Mouse (Mus musculus) CH12.LX (cell line): ENCODE measurements at regions not wholly inside any gene's neighbourhood (a gene's known extent, or its start where the extent isn't known, plus 50 kb on each side); places are given as distances from the start of the nearest gene placed in this dataset.

Experiments
- DNase-seq: peaks from one replicate; pipeline ENCODE4 v3.0.0-alpha.2; 2013; ENCODE audit errors: extremely low read depth
- H3K27ac ChIP-seq: 2 replicates; pipeline ENCODE4 v1.5.1; 2012; ENCODE audit warnings: low read depth, mild to moderate bottlenecking, control low read depth, moderate library complexity; ENCODE audit not compliant: insufficient read depth
- H3K27me3 ChIP-seq: replicated peaks from 2 replicates; pipeline ENCODE3; 2012; ENCODE audit warnings: inconsistent platforms
- H3K36me3 ChIP-seq, 2 experiments: replicated peaks in 1 of 2; 2 replicates each; pipeline versions ENCODE3 to v1.6.1; 2012; ENCODE audit warnings: inconsistent platforms in 1 of 2, low read length in 1 of 2, mild to moderate bottlenecking in 1 of 2, mixed read lengths in 1 of 2, moderate library complexity in 1 of 2; ENCODE audit not compliant: control insufficient read depth in 1 of 2, insufficient read depth in 1 of 2
- H3K4me1 ChIP-seq, 2 experiments: 2 replicates each; pipeline ENCODE4 v1.6.1; 2012; ENCODE audit warnings: inconsistent platforms in 1 of 2, moderate library complexity in 1 of 2; ENCODE audit not compliant: insufficient read depth in 2 of 2, control insufficient read depth in 1 of 2
- H3K4me2 ChIP-seq: 2 replicates; pipeline ENCODE4 v1.6.1; 2012; ENCODE audit warnings: low read depth, mild to moderate bottlenecking, control low read depth; ENCODE audit not compliant: poor library complexity, insufficient read depth, severe bottlenecking
- H3K4me3 ChIP-seq, 3 experiments: fragments of 150-350 bp in 1 of 3; sonication (generic) in 1 of 3; replicated peaks in 1 of 3; 2 replicates each; pipeline versions ENCODE3 to v1.5.1; 2011 to 2012; ENCODE audit warnings: low read depth in 2 of 3, low read length in 2 of 3, mild to moderate bottlenecking in 2 of 3, moderate library complexity in 2 of 3, control low read depth in 1 of 3, improper control_type of control experiment in 1 of 3, inconsistent platforms in 1 of 3, mixed read lengths in 1 of 3; ENCODE audit not compliant: poor library complexity in 1 of 3
- H3K79me2 ChIP-seq: replicated peaks from 2 replicates; pipeline ENCODE4 v1.6.1; 2012; ENCODE audit warnings: mild to moderate bottlenecking, moderate library complexity; ENCODE audit not compliant: control insufficient read depth, poor library complexity, insufficient read depth, severe bottlenecking; ENCODE audit errors: extremely low read depth
- H3K9ac ChIP-seq: 2 replicates; pipeline ENCODE4 v1.6.1; 2012; ENCODE audit warnings: low read depth, mild to moderate bottlenecking, control low read depth, moderate library complexity; ENCODE audit not compliant: insufficient read depth
- H3K9me3 ChIP-seq: replicated peaks from 2 replicates; pipeline ENCODE3; 2012; ENCODE audit warnings: low read length, inconsistent platforms, mixed read lengths
- CHD1 ChIP-seq: IDR thresholded peaks from 2 replicates; pipeline ENCODE4 v1.6.1; 2012; ENCODE audit warnings: low read depth, low read length, improper control_type of control experiment, inconsistent platforms
- ELF1 ChIP-seq: IDR thresholded peaks from 2 replicates; pipeline ENCODE4 v1.6.1; 2014; ENCODE audit warnings: low read depth, mild to moderate bottlenecking, inconsistent platforms, low read length, improper control_type of control experiment
- IRF4 ChIP-seq: IDR thresholded peaks from 2 replicates; pipeline ENCODE4 v1.6.1; 2014; ENCODE audit warnings: low read depth, mild to moderate bottlenecking, inconsistent platforms, low read length, improper control_type of control experiment
- JUN ChIP-seq: IDR thresholded peaks from 2 replicates; pipeline ENCODE4 v1.6.1; 2011; ENCODE audit warnings: low read depth, mild to moderate bottlenecking, low read length, improper control_type of control experiment, moderate library complexity; ENCODE audit not compliant: insufficient read depth
- KAT2A ChIP-seq: IDR thresholded peaks from 2 replicates; pipeline ENCODE4 v1.6.1; 2012; ENCODE audit warnings: low read length, improper control_type of control experiment, inconsistent platforms; ENCODE audit not compliant: insufficient replicate concordance
- MAX ChIP-seq: IDR thresholded peaks from 2 replicates; pipeline ENCODE4 v1.6.1; 2011; ENCODE audit warnings: low read length, improper control_type of control experiment
- MYC ChIP-seq: IDR thresholded peaks from 2 replicates; pipeline ENCODE4 v1.6.1; 2011; ENCODE audit warnings: low read depth, mild to moderate bottlenecking, improper control_type of control experiment, low read length
- NRF1 ChIP-seq: IDR thresholded peaks from 2 replicates; pipeline ENCODE4 v1.6.1; 2014; ENCODE audit warnings: low read depth, mild to moderate bottlenecking, inconsistent platforms, low read length, improper control_type of control experiment, moderate library complexity
- POLR2A ChIP-seq: IDR thresholded peaks from 2 replicates; pipeline ENCODE4 v1.6.1; 2011; ENCODE audit warnings: low read depth, mild to moderate bottlenecking, improper control_type of control experiment, low read length
- SIN3A ChIP-seq: IDR thresholded peaks from 2 replicates; pipeline ENCODE4 v1.6.1; 2012; ENCODE audit warnings: low read length, improper control_type of control experiment, inconsistent platforms
- SMC3 ChIP-seq: IDR thresholded peaks from 2 replicates; pipeline ENCODE4 v1.6.1; 2011; ENCODE audit warnings: low read depth, low read length, improper control_type of control experiment
- USF1 ChIP-seq: IDR thresholded peaks from 2 replicates; pipeline ENCODE4 v1.6.1; 2014; ENCODE audit warnings: low read depth, mild to moderate bottlenecking, inconsistent platforms, low read length, improper control_type of control experiment
- USF2 ChIP-seq: conservative IDR thresholded peaks from 2 replicates; pipeline ENCODE4 v1.6.1; 2011; ENCODE audit warnings: low read depth, low read length, improper control_type of control experiment
- ZC3H11A ChIP-seq: IDR thresholded peaks from 2 replicates; pipeline ENCODE4 v1.6.1; 2012; ENCODE audit warnings: low read depth, mild to moderate bottlenecking, inconsistent platforms, low read length, improper control_type of control experiment
- ZKSCAN1 ChIP-seq: IDR thresholded peaks from 2 replicates; pipeline ENCODE4 v1.6.1; 2012; ENCODE audit warnings: low read depth, inconsistent platforms, low read length, improper control_type of control experiment, borderline replicate concordance
- ZNF384 ChIP-seq: IDR thresholded peaks from 2 replicates; pipeline ENCODE4 v1.6.1; 2012; ENCODE audit warnings: low read depth, low read length, improper control_type of control experiment, inconsistent platforms
- dilution Hi-C: fragments of 300-500 bp; cut with MboI; formaldehyde crosslinking; loops from 2 replicates; pipeline ENCODE4 v1.14.3; 2020; ENCODE audit warnings: low sequenced_read_pairs; ENCODE audit not compliant: extremely low pct_unique_long_range_greater_than_20kb, extremely low pct_ligation_motif_present
- in situ Hi-C: fragments of 300-500 bp; cut with MboI; formaldehyde crosslinking; loops from 3 replicates; pipeline ENCODE4 v1.14.3; 2019; ENCODE audit warnings: low sequenced_read_pairs, low pct_ligation_motif_present, low pct_unique_long_range_greater_than_20kb, mixed read lengths

- H3K4me3 ChIP-seq: no peak overlapping the region
- H3K27me3 ChIP-seq: no peaks in the 10 kb centered on the region
- no peak for TF ChIP-seq POLR2A
- TF ChIP-seq CHD1: no peak
- TF ChIP-seq MAX: no peak
- no peak for TF ChIP-seq SMC3
- TF ChIP-seq USF1: no peak
- TF ChIP-seq IRF4: no peak
- TF ChIP-seq ZNF384: no peak
- TF ChIP-seq SIN3A: no peak
- no peak for TF ChIP-seq ZC3H11A
- no peak for TF ChIP-seq MYC
- no peak for TF ChIP-seq JUN
- no peak for TF ChIP-seq KAT2A
- TF ChIP-seq NRF1: no peak
- TF ChIP-seq ZKSCAN1: no peak
- no peak for TF ChIP-seq USF2
- H3K9me3 ChIP-seq: no peaks in the 10 kb centered on the region
- H3K36me3 ChIP-seq: no peaks in the 10 kb centered on the region
- H3K27ac ChIP-seq: no peak overlapping the region
- H3K9ac ChIP-seq: no peak overlapping the region
- peaks cover 3 to 9% of the 10 kb centered on the region in 2 experiments; a peak in 3 of 4 replicates for H3K4me1 ChIP-seq
- no peaks in the 10 kb centered on the region for H3K79me2 ChIP-seq
- dilution Hi-C loops (no loop called here), in situ Hi-C loops (no loop called here)
- no peak overlapping the region for H3K4me2 ChIP-seq
- no peak for DNase-seq
These were observed 56.4 kb upstream of the Bmp2k start for GRCm38 (mm10) chr5:96941087-96941468.

GRCm38 (mm10) chr5:96941518-96941917, 56.0 kb upstream of the Bmp2k start:
- no peak overlapping the region for H3K4me3 ChIP-seq
- no peaks in the 10 kb centered on the region for H3K36me3 ChIP-seq
- no peaks in the 10 kb centered on the region for H3K27me3 ChIP-seq
- in situ Hi-C loops: no loop called here
- H3K9me3 ChIP-seq: no peaks in the 10 kb centered on the region
- no peaks in the 10 kb centered on the region for H3K79me2 ChIP-seq
- DNase-seq: no peak
- H3K4me1 ChIP-seq: peaks cover 0 to 4% of the 10 kb centered on the region in 2 experiments; a peak in 1 of 4 replicates
- H3K4me2 ChIP-seq: no peak overlapping the region
- TF ChIP-seq ELF1: no peak
- TF ChIP-seq, all 38 proteins: peak for 0
- Histone ChIP-seq H3K9ac (no peak overlapping the region), H3K27ac (no peak overlapping the region)
- dilution Hi-C loops: no loop called here
